Mouse (Mus musculus): ENCODE data around the gene Mypn. TPM values are rescaled to one million over a fixed set of nuclear protein-coding genes. Genes with fewer than 3 reads are reported as not detected.

Gene Mypn
- polyA plus RNA-seq, 1 experiment from 2014 or later: 0.21 TPM

GRCm38 (mm10) chr10:63119916-63120315 lies 83.8 kb downstream of the Mypn start:
- H3K4me1 ChIP-seq: no peaks in the 10 kb centered on the region
- H3K4me2 ChIP-seq: no peak overlapping the region
- no peak overlapping the region for H3K9ac ChIP-seq
- 88% methylated on average over 14 of the region's 14 CpGs for WGBS
- no peaks in the 10 kb centered on the region for H3K9me3 ChIP-seq
- ATAC-seq (replicated peaks): no peak
- no peaks in the 10 kb centered on the region for H3K36me3 ChIP-seq (replicated peaks)
- H3K27me3 ChIP-seq (replicated peaks): no peaks in the 10 kb centered on the region
- H3K4me3 ChIP-seq: no peak overlapping the region
- H3K27ac ChIP-seq: no peak overlapping the region

GRCm38 (mm10) chr10:63117583-63117982 lies 86.2 kb downstream of the Mypn start:
- no peaks in the 10 kb centered on the region for H3K27me3 ChIP-seq (replicated peaks)
- no peaks in the 10 kb centered on the region for H3K9me3 ChIP-seq
- no peak overlapping the region for H3K27ac ChIP-seq
- no peaks in the 10 kb centered on the region for H3K4me1 ChIP-seq
- H3K9ac ChIP-seq: no peak overlapping the region
- H3K4me2 ChIP-seq: no peak overlapping the region
- H3K36me3 ChIP-seq (replicated peaks): no peaks in the 10 kb centered on the region
- H3K4me3 ChIP-seq: no peak overlapping the region
- WGBS: 95% methylated on average over 8 of the region's 8 CpGs
- no peak for ATAC-seq (replicated peaks)

- H3K27me3 ChIP-seq (replicated peaks): no peaks in the 10 kb centered on the region
- H3K27ac ChIP-seq: no peak overlapping the region
- 96% methylated on average over 9 of the region's 9 CpGs for WGBS
- H3K36me3 ChIP-seq (replicated peaks): no peaks in the 10 kb centered on the region
- H3K9ac ChIP-seq: no peak overlapping the region
- no peaks in the 10 kb centered on the region for H3K9me3 ChIP-seq
- no peak for ATAC-seq (replicated peaks)
- H3K4me1 ChIP-seq: no peaks in the 10 kb centered on the region
- H3K4me3 ChIP-seq: no peak overlapping the region
- H3K4me2 ChIP-seq: no peak overlapping the region
Measured at GRCm38 (mm10) chr10:63116376-63116775, 87.4 kb downstream of the Mypn start.

GRCm38 (mm10) chr10:63115881-63116280 lies 87.9 kb downstream of the Mypn start:
- no peak overlapping the region for H3K9ac ChIP-seq
- H3K4me1 ChIP-seq: no peaks in the 10 kb centered on the region
- H3K9me3 ChIP-seq: no peaks in the 10 kb centered on the region
- WGBS: 86% methylated on average over 15 of the region's 15 CpGs
- no peak for ATAC-seq (replicated peaks)
- H3K36me3 ChIP-seq (replicated peaks): no peaks in the 10 kb centered on the region
- H3K4me2 ChIP-seq: no peak overlapping the region
- no peak overlapping the region for H3K27ac ChIP-seq
- H3K4me3 ChIP-seq: no peak overlapping the region
- H3K27me3 ChIP-seq (replicated peaks): no peaks in the 10 kb centered on the region

- ATAC-seq (replicated peaks): no peak
- H3K27me3 ChIP-seq (replicated peaks): no peaks in the 10 kb centered on the region
- H3K27ac ChIP-seq: no peak overlapping the region
- WGBS: 88% methylated on average over 6 of the region's 6 CpGs
- H3K4me1 ChIP-seq: no peaks in the 10 kb centered on the region
- H3K9ac ChIP-seq: no peak overlapping the region
- no peaks in the 10 kb centered on the region for H3K36me3 ChIP-seq (replicated peaks)
- H3K4me3 ChIP-seq: no peak overlapping the region
- no peak overlapping the region for H3K4me2 ChIP-seq
- no peaks in the 10 kb centered on the region for H3K9me3 ChIP-seq
Measured at GRCm38 (mm10) chr10:63113716-63114360, 89.9 kb downstream of the Mypn start.

GRCm38 (mm10) chr10:63113027-63113604 lies 90.6 kb downstream of the Mypn start:
- Histone ChIP-seq H3K4me1 (no peaks in the 10 kb centered on the region), H3K9ac (no peak overlapping the region), H3K27ac (no peak overlapping the region), H3K4me3 (no peak overlapping the region), H3K4me2 (no peak overlapping the region), H3K36me3 (replicated peaks) (no peaks in the 10 kb centered on the region), H3K9me3 (no peaks in the 10 kb centered on the region), H3K27me3 (replicated peaks) (no peaks in the 10 kb centered on the region)
- 43% methylated on average over 5 of the region's 5 CpGs for WGBS
- ATAC-seq (replicated peaks): no peak

- peak overlapping the region; percentile 69 for H3K27ac ChIP-seq
- 5% methylated on average over 9 of the region's 9 CpGs for WGBS
- peak overlapping the region; percentile 78 for H3K9ac ChIP-seq
Measured at GRCm38 (mm10) chr10:63100657-63101056, 103.1 kb downstream of the Mypn start.

GRCm38 (mm10) chr10:63099941-63100562 lies 103.7 kb downstream of the Mypn start:
- Histone ChIP-seq H3K4me1 (peaks cover 16% of the 10 kb centered on the region), H3K4me2 (peak overlapping the region; percentile 91), H3K4me3 (peak overlapping the region; percentile 71), H3K36me3 (replicated peaks) (no peaks in the 10 kb centered on the region), H3K9me3 (no peaks in the 10 kb centered on the region), H3K9ac (peak overlapping the region; percentile 78), H3K27me3 (replicated peaks) (0 out of 2 replicates have a peak, but pooled peaks cover 9% of the 10 kb centered on the region), H3K27ac (peak overlapping the region; percentile 69)
- ATAC-seq (replicated peaks): peak; percentile 94
- 0% methylated on average over 49 of the region's 62 CpGs for WGBS

More at GRCm38 (mm10) chr10:63100657-63101056, 103.1 kb downstream of the Mypn start:
- H3K9me3 ChIP-seq: no peaks in the 10 kb centered on the region
- H3K27me3 ChIP-seq (replicated peaks): 0 out of 2 replicates have a peak, but pooled peaks cover 9% of the 10 kb centered on the region
- no peaks in the 10 kb centered on the region for H3K36me3 ChIP-seq (replicated peaks)
- peak overlapping the region; percentile 91 for H3K4me2 ChIP-seq
- H3K4me3 ChIP-seq: peak overlapping the region; percentile 71
- peak; percentile 58 for ATAC-seq (replicated peaks)
- H3K4me1 ChIP-seq: peaks cover 16% of the 10 kb centered on the region

- peak; percentile 44 for ATAC-seq (replicated peaks)
- no peaks in the 10 kb centered on the region for H3K9me3 ChIP-seq
- peak within 1 kb of the TSS; percentile 71 for H3K4me3 ChIP-seq
- H3K36me3 ChIP-seq (replicated peaks): no peaks in the 10 kb centered on the region
- H3K9ac ChIP-seq: peak within 1 kb of the TSS; percentile 78
- 0 out of 2 replicates have a peak, but pooled peaks cover 9% of the 10 kb centered on the region for H3K27me3 ChIP-seq (replicated peaks)
- H3K4me1 ChIP-seq: peaks cover 16% of the 10 kb centered on the region
- H3K4me2 ChIP-seq: peak within 1 kb of the TSS; percentile 91
- peak within 1 kb of the TSS; percentile 69 for H3K27ac ChIP-seq
- 5% methylated on average over 16 of the region's 16 CpGs for WGBS
Measured at GRCm38 (mm10) chr10:63099521-63099920, 104.2 kb downstream of the Mypn start, which contains the start of gene Atoh7. Gene Atoh7, plus strand, starts transcription at chr10:63099651.

GRCm38 (mm10) chr10:63098191-63098590 lies 105.6 kb downstream of the Mypn start:
- ATAC-seq (replicated peaks): no peak
- Histone ChIP-seq H3K4me1 (peaks cover 16% of the 10 kb centered on the region), H3K9me3 (no peaks in the 10 kb centered on the region), H3K4me3 (no peak overlapping the region), H3K27me3 (replicated peaks) (0 out of 2 replicates have a peak, but pooled peaks cover 9% of the 10 kb centered on the region), H3K9ac (no peak overlapping the region), H3K36me3 (replicated peaks) (no peaks in the 10 kb centered on the region), H3K27ac (no peak overlapping the region), H3K4me2 (no peak overlapping the region)
- 48% methylated on average over 12 of the region's 12 CpGs for WGBS

GRCm38 (mm10) chr10:63096757-63097156 lies 107.0 kb downstream of the Mypn start:
- Histone ChIP-seq H3K27ac (no peak overlapping the region), H3K9ac (no peak overlapping the region), H3K9me3 (no peaks in the 10 kb centered on the region), H3K36me3 (replicated peaks) (no peaks in the 10 kb centered on the region), H3K4me3 (no peak overlapping the region), H3K27me3 (replicated peaks) (0 out of 2 replicates have a peak, but pooled peaks cover 5% of the 10 kb centered on the region), H3K4me1 (peaks cover 16% of the 10 kb centered on the region), H3K4me2 (no peak overlapping the region)
- WGBS: 78% methylated on average over 2 of the region's 2 CpGs
- no peak for ATAC-seq (replicated peaks)

- Histone ChIP-seq H3K27ac (no peak overlapping the region), H3K4me2 (no peak overlapping the region), H3K9me3 (no peaks in the 10 kb centered on the region), H3K36me3 (replicated peaks) (no peaks in the 10 kb centered on the region), H3K4me3 (no peak overlapping the region), H3K27me3 (replicated peaks) (no peaks in the 10 kb centered on the region), H3K9ac (no peak overlapping the region), H3K4me1 (peaks cover 12% of the 10 kb centered on the region)
- WGBS: 74% methylated on average over 10 of the region's 10 CpGs
- ATAC-seq (replicated peaks): no peak
Measured at GRCm38 (mm10) chr10:63092616-63093550, 110.9 kb downstream of the Mypn start.
